Mouse (Mus musculus) heart, adult 2 months (tissue): ENCODE measurements around the gene Kirrel2.

Source experiments
- CTCF ChIP-seq: fragments of 200-600 bp; IDR thresholded peaks from 2 replicates; pipeline ENCODE4 v1.8.1; 2022; ENCODE audit warnings: antibody characterized with exemption, mild to moderate bottlenecking, moderate library complexity
- EP300 ChIP-seq: fragments of 200-500 bp; IDR thresholded peaks from 2 replicates; pipeline ENCODE4 v1.6.1; 2011; ENCODE audit warnings: low read depth, low read length, control low read depth; ENCODE audit not compliant: insufficient read depth

DNA sequence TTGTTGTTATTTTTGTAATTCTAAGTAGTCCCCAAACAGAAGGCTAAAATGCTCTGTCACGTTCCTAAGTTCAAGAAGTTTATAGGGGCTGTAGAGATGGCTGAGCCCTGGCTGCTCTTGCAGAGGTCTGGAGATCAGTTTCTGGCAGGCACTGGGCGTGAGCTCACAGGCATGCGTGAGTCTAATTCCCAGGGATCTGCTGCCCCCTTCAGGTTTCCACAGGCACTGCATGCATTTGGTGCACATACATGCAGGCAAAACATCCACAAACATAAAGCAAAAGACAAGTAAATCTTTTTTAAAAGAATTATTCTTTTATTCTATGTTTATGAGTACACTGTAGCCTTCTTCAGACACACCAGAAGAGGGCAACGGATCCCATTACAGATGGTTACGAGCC is 14.9 kb upstream of the Kirrel2 start:
- TF ChIP-seq CTCF (peak; percentile 63), EP300 (no peak)
